Mouse (Mus musculus) liver, postnatal 0 days (tissue): ENCODE measurements around the gene Lgi1. TPM values are rescaled to one million over a fixed set of nuclear protein-coding genes. Genes with fewer than 3 reads are reported as not detected.

Source experiments
- ATAC-seq: fragments of 200-750 bp; cut with Nextera tagmentation; 2 replicates; pipeline ENCODE4 v1.8.0; 2017; ENCODE audit warnings: mild to moderate bottlenecking, moderate library complexity
- DNase-seq: peaks from one replicate; pipeline ENCODE4 v3.0.0-alpha.2; 2016
- H3K27ac ChIP-seq: fragments of 300-500 bp; sonication (generic); 2 replicates; pipeline ENCODE4 v1.5.1; 2014; ENCODE audit warnings: antibody characterized with exemption, moderate library complexity, mild to moderate bottlenecking, low read depth
- H3K27me3 ChIP-seq: fragments of 300-500 bp; sonication (generic); 2 replicates; pipeline ENCODE4 v1.6.1; 2014; ENCODE audit warnings: low read length, control low read depth, mixed read lengths; ENCODE audit not compliant: insufficient read depth
- H3K36me3 ChIP-seq: fragments of 300-500 bp; sonication (generic); replicated peaks from 2 replicates; pipeline ENCODE4 v1.6.1; 2014; ENCODE audit warnings: mild to moderate bottlenecking, control low read depth, low read length, moderate library complexity, mixed read lengths; ENCODE audit not compliant: insufficient read depth
- H3K4me1 ChIP-seq: fragments of 300-500 bp; sonication (generic); 2 replicates; pipeline ENCODE4 v1.6.1; 2014; ENCODE audit warnings: antibody characterized with exemption, mild to moderate bottlenecking, control low read depth; ENCODE audit not compliant: insufficient read depth
- H3K4me2 ChIP-seq: fragments of 300-500 bp; sonication (generic); 2 replicates; pipeline ENCODE4 v1.6.1; 2014; ENCODE audit warnings: low read depth, mild to moderate bottlenecking, low read length, moderate library complexity, mixed read lengths
- H3K4me3 ChIP-seq: fragments of 300-500 bp; sonication (generic); 2 replicates; pipeline ENCODE4 v1.5.1; 2014; ENCODE audit warnings: low read depth, low read length
- H3K9ac ChIP-seq: fragments of 300-500 bp; sonication (generic); replicated peaks from 2 replicates; pipeline ENCODE4 v1.6.1; 2014; ENCODE audit warnings: mild to moderate bottlenecking, moderate library complexity
- H3K9me3 ChIP-seq: fragments of 300-500 bp; sonication (generic); 2 replicates; pipeline ENCODE4 v1.6.1; 2016; ENCODE audit warnings: mild to moderate bottlenecking, control low read depth, low read length, mixed read lengths
- CTCF ChIP-seq: sonication (generic); IDR thresholded peaks from 2 replicates; pipeline ENCODE4 v1.5.1; 2016; ENCODE audit warnings: antibody characterized with exemption, low read depth
- EP300 ChIP-seq: IDR thresholded peaks from 2 replicates; pipeline ENCODE4 v1.6.1; 2016; ENCODE audit warnings: antibody characterized with exemption, low read depth, mild to moderate bottlenecking
- whole genome bisulfite sequencing: fragments of 180-500 bp; shearing (Covaris S2); extraction: QIAGEN DNeasy Blood & Tissue Kit; methylation state at CpG from one replicate; pipeline ENCODE4 v1.1.7; 2014; ENCODE audit not compliant: insufficient replicate concordance; 5-methylcytosine and 5-hydroxymethylcytosine counted together
- polyA plus RNA-seq: library from polyadenylated mRNA; unstranded; fragments of >200 nt; fragmentation: Nextera tagmentation; extraction: Ambion mirVana; gene quantifications from 2 replicates; pipeline ENCODE4 v1.2.1, GENCODE M21; 2015

Lgi1 gene
- polyA plus RNA-seq, 1 experiment from 2014 or later = not detected

GRCm38 (mm10) chr19:38337332-38337731 is 73.0 kb downstream of the Lgi1 start:
- DNase-seq (no peak), ATAC-seq (no peak)
- Histone ChIP-seq H3K9me3 (no peaks in the 10 kb centered on the region), H3K36me3 (no peaks in the 10 kb centered on the region), H3K27me3 (no peaks in the 10 kb centered on the region), H3K4me3 (no peak overlapping the region), H3K4me1 (0 out of 2 replicates have a peak, but pooled peaks cover 3% of the 10 kb centered on the region), H3K9ac (no peak overlapping the region), H3K4me2 (no peak overlapping the region), H3K27ac (no peak overlapping the region)
- TF ChIP-seq EP300 = no peak
- TF ChIP-seq CTCF = no peak
- 56% methylated on average over 3 of the region's 3 CpGs for WGBS

GRCm38 (mm10) chr19:38339734-38340133 is 75.4 kb downstream of the Lgi1 start:
- Histone ChIP-seq H3K9ac (no peak overlapping the region), H3K4me3 (no peak overlapping the region), H3K27ac (no peak overlapping the region), H3K27me3 (no peaks in the 10 kb centered on the region), H3K9me3 (no peaks in the 10 kb centered on the region), H3K4me2 (no peak overlapping the region), H3K36me3 (no peaks in the 10 kb centered on the region), H3K4me1 (0 out of 2 replicates have a peak, but pooled peaks cover 3% of the 10 kb centered on the region)
- DNase-seq (no peak), ATAC-seq (no peak)
- 83% methylated on average over 3 of the region's 3 CpGs for WGBS
- TF ChIP-seq CTCF = no peak
- TF ChIP-seq EP300 = no peak

GRCm38 (mm10) chr19:38343246-38343645 is 78.9 kb downstream of the Lgi1 start:
- no peak for ATAC-seq
- H3K4me2 ChIP-seq = no peak overlapping the region
- no peak overlapping the region for H3K9ac ChIP-seq
- H3K36me3 ChIP-seq = no peaks in the 10 kb centered on the region
- DNase-seq = no peak
- H3K27me3 ChIP-seq = no peaks in the 10 kb centered on the region
- TF ChIP-seq EP300 = no peak
- WGBS = 70% methylated on average over 1 of the region's 1 CpGs
- 0 out of 2 replicates have a peak, but pooled peaks cover 3% of the 10 kb centered on the region for H3K4me1 ChIP-seq
- 0 out of 2 replicates have a peak, but pooled peaks cover 3% of the 10 kb centered on the region for H3K9me3 ChIP-seq
- H3K4me3 ChIP-seq = no peak overlapping the region
- no peak overlapping the region for H3K27ac ChIP-seq

- DNase-seq = no peak
Observed at GRCm38 (mm10) chr19:38348271-38349012, 84.1 kb downstream of the Lgi1 start.

GRCm38 (mm10) chr19:38349013-38349341 is 84.6 kb downstream of the Lgi1 start:
- 0 out of 2 replicates have a peak, but pooled peaks cover 3% of the 10 kb centered on the region for H3K9me3 ChIP-seq
- 79% methylated on average over 5 of the region's 5 CpGs for WGBS
- H3K9ac ChIP-seq = no peak overlapping the region
- H3K4me2 ChIP-seq = no peak overlapping the region
- H3K27me3 ChIP-seq = no peaks in the 10 kb centered on the region
- no peak for ATAC-seq
- DNase-seq = no peak
- no peaks in the 10 kb centered on the region for H3K4me1 ChIP-seq
- H3K27ac ChIP-seq = no peak overlapping the region
- H3K36me3 ChIP-seq = no peaks in the 10 kb centered on the region
- H3K4me3 ChIP-seq = no peak overlapping the region
- no peak for TF ChIP-seq CTCF
- TF ChIP-seq EP300 = no peak

More at GRCm38 (mm10) chr19:38348271-38349012, 84.1 kb downstream of the Lgi1 start:
- Histone ChIP-seq H3K27ac (no peak overlapping the region), H3K9ac (no peak overlapping the region), H3K27me3 (no peaks in the 10 kb centered on the region), H3K4me3 (no peak overlapping the region), H3K9me3 (0 out of 2 replicates have a peak, but pooled peaks cover 3% of the 10 kb centered on the region), H3K4me1 (no peaks in the 10 kb centered on the region), H3K36me3 (no peaks in the 10 kb centered on the region), H3K4me2 (no peak overlapping the region)
- ATAC-seq = no peak
- TF ChIP-seq CTCF (no peak), EP300 (no peak)
- WGBS = 43% methylated on average over 13 of the region's 13 CpGs

- TF ChIP-seq EP300 = no peak
- no peak for TF ChIP-seq CTCF
- 78% methylated on average over 2 of the region's 2 CpGs for whole genome bisulfite sequencing
Observed at GRCm38 (mm10) chr19:38351202-38351601, 86.9 kb downstream of the Lgi1 start.

More at GRCm38 (mm10) chr19:38351202-38351601, 86.9 kb downstream of the Lgi1 start:
- Histone ChIP-seq H3K27me3 (no peaks in the 10 kb centered on the region), H3K4me1 (no peaks in the 10 kb centered on the region), H3K27ac (no peak overlapping the region), H3K9ac (no peak overlapping the region), H3K36me3 (no peaks in the 10 kb centered on the region), H3K9me3 (no peaks in the 10 kb centered on the region), H3K4me3 (no peak overlapping the region), H3K4me2 (no peak overlapping the region)
- ATAC-seq = no peak
- no peak for DNase-seq
